Mouse (Mus musculus) cerebral cortex, adult 2 months (tissue): ENCODE data around the gene Pheta2.

Source experiments
- WGBS: fragments of 180-500 bp; shearing (Covaris S2); methylation state at CpG from one replicate; pipeline ENCODE4 v1.1.7; 2018; 5-methylcytosine and 5-hydroxymethylcytosine counted together

The Pheta2 gene

GRCm38 (mm10) chr15:82343368-82344287 lies 4.9 kb downstream of the Pheta2 start:
- WGBS: 87% methylated on average over 27 of the region's 27 CpGs

- 84% methylated on average over 6 of the region's 6 CpGs for WGBS
Measured at GRCm38 (mm10) chr15:82344971-82345370, 6.2 kb downstream of the Pheta2 start.

GRCm38 (mm10) chr15:82345820-82346470 lies 7.2 kb downstream of the Pheta2 start:
- WGBS: under 1% methylated on average over 51 of the region's 51 CpGs

DNA sequence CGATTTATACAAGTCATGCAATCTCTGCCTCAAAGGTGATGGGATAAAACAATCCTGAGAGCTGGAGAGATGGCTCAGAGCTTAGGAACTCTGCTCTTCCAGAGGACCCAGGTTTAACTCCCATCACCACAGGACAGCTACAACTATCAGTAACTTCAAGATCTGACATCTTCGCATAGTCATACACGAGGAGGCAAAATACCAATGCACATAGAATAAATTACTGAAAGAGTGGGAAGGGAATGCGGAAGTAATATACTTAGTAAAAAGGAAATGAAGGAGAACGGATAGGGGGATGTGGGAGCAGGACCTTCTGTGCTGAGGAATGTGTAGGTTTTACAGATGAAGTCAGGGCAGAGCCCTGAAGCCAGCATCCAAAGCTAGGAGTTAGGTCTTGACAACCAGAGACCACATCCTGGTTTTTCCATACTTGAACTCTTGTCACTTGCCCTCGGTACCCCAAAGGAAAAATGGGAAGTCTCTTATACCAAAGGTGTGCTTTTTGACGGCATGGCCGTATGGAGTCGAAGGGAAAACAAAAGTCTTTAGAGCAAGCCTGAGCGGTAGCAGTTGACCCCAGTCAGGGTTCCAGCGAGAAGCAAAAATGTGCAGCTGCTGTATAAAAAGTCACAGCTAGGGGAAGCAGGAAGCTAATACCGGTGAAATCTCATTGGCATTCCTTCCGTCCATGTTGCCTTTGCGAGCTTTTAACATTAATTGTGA lies 8.0 kb downstream of the Pheta2 start:
- 31% methylated on average over 14 of the region's 14 CpGs for WGBS

DNA sequence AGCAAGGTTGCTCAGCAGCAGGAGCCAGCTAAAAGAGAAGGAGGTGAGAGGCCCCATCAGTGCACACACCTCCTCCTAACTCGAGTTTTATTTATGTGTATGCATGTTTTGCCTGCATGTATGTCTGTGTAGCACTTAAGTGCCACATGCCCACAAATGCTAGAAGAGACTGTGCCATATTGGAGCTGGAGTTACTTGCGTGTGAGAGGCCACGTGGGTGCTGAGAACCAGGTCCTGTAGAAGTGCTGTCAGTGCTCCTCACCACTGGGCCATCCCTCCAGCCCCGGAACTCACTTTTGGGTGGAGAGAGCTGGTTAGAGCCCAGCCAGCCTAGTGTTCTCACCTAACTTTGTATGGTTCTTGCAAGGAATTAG lies 8.5 kb downstream of the Pheta2 start:
- WGBS: 70% methylated on average over 4 of the region's 4 CpGs

DNA sequence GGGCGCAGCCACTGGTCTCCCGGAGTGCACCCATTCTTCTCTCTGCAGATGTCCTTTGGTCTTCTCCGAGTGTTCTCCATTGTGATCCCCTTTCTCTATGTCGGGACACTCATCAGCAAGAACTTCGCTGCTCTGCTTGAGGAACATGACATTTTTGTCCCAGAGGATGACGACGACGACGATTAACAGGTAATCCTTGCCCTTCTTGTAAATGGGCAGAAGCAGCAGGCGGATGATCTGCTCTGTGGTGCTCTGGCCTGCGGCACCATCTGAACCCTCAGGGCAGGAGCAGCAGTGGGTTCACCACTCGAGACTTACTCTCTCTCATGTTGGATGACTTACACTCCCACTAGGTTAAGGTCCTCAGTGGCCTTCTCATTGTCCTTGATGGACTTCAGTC lies 9.1 kb downstream of the Pheta2 start:
- WGBS: 91% methylated on average over 12 of the region's 12 CpGs

GRCm38 (mm10) chr15:82348258-82348998 lies 9.7 kb downstream of the Pheta2 start:
- WGBS: 84% methylated on average over 8 of the region's 8 CpGs

DNA sequence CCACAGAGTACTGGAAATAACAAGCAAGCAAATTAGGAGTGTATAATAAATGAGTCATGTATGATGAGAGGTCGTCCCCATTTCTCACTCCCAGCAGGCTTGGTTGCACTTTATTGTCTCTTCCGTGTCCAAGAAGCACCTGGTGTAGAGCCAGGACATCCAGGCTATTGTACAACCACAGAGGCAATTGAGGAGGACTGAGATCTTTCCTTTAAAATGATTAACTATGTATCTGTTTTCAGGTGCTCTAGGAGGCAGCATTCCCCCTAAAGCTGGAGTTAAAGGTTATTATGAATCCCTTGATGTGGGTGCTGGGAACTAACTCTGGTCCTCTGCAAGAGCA lies 10.2 kb downstream of the Pheta2 start:
- WGBS: 74% methylated on average over 2 of the region's 2 CpGs

- 88% methylated on average over 4 of the region's 4 CpGs for WGBS
Measured at GRCm38 (mm10) chr15:82350349-82350748, 11.6 kb downstream of the Pheta2 start.

GRCm38 (mm10) chr15:82351480-82351879 lies 12.7 kb downstream of the Pheta2 start:
- whole genome bisulfite sequencing: 49% methylated on average over 3 of the region's 3 CpGs

DNA sequence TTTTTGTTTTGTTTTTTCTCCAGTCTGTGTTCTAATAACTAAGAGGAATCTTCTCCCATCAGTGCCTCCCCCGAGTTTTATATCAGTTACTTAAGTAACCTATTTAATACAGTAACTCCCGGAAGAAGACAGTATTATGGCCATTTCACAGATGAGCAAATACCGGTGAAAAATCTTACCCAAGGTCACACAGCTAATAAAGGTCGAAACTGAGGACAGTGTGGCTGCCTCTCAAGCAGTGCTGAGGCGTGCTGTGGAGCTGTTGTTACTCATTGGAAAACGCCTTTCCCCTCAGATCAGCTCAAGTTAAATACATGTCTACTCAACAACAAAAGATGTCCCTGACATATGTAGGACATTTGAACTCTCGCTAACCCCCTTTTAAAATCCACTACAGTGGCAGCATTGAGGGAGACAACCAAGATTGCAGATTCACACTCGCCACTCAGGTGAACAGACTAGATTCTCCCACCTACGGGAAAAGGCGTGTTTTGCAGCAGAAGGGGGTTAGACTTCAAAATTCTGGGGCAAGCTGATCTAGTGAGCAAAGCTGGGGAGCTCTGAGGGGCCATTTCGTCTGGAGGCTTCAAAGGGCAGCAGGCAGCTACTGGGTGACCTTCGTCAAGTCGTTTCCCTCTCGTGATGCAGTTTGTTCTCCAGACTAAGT lies 14.5 kb downstream of the Pheta2 start:
- 15% methylated on average over 14 of the region's 14 CpGs for WGBS

DNA sequence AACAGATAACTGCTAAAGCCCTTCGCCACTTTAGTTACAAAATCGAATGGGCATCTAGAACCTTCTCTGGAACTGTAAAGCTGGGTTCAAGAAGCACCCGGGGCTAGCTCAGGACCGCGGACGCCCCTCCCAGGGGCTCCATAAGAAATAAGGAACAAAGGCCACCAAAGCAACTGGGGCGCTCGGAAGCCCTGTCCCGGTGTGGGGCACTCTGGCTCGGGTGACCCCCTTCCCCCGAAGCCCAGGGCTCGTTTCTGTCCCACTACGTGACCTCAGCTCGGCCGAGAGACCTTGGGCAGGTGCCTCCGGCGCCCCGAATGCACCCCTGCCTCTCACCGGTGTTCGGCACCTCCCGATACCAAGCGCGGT lies 15.0 kb downstream of the Pheta2 start:
- under 1% methylated on average over 23 of the region's 23 CpGs for WGBS

- 1% methylated on average over 57 of the region's 57 CpGs for WGBS
Measured at GRCm38 (mm10) chr15:82354126-82354945, 15.6 kb downstream of the Pheta2 start, which contains the start of gene Ndufa6. Gene Ndufa6 (minus strand): TSS chr15:82354322.

DNA sequence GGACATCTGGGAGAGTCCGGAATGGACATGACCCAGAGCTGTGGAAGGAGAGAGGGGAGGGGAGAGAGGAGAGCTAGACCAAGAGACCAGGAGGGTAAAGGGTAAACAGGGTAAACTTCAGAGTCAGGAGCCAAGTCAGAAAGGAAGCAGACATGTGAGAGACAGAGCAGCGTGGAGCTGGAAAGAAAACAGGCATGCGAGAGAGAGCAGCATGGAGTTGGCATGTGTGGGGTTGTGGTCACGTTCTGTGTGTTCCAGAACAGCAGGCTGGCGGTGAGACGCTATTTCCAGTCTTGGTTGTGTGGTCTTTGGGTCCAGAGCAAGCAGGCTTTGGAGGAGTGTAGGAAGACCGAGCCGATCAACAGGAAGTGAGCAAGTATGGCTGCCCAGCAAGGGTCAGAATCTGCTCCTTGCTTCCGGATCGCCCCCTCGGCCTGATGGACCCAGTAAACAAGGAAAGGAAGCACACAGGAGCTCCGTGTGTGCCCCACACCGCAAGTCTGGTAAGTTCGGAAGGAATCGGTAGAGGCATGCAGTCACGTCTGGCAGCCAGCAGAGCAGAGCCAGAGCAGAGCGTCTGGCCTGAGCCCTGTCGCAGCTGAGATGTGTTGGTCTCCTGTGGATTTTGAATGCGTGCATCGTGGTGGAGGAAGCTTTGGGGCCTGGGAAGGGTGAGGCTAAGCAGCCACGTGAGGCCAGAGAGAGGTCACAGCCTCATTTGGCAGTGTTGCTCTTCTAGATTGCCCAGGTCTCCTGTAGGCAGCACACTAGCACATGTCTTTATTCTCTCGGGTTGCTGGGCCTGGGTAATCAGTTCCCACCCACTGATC lies 19.9 kb downstream of the Pheta2 start:
- 70% methylated on average over 22 of the region's 22 CpGs for WGBS

DNA sequence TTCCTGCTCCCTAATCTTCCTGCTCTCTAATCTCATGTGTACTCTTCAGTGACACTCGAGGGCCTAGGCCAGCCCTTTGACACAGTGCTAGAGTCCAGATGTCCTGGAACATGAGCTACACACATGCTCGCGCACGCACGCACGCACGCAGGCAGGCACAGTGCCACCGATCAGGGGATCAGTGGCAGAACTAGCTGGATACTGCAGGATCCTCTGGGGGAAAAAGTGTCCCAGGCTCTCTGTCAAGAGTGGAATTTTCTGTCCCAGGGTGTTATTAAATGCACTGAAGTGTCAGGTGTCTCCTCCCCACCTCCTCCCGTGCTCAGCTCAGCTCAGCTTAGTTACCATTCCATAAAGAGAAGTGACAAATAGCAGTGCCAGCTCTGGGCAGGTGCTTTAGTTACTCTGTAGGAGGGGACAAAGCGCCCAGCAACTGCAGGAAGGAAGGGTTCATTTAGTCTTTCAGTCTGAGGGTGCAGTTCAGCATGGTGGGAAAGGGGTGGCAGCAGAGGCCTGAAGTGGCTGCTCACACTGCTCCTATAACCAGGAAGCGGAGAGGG lies 22.8 kb downstream of the Pheta2 start:
- WGBS: 81% methylated on average over 11 of the region's 11 CpGs

GRCm38 (mm10) chr15:82362234-82362633 lies 23.5 kb downstream of the Pheta2 start:
- 90% methylated on average over 4 of the region's 4 CpGs for WGBS

GRCm38 (mm10) chr15:82363801-82364200 lies 25.1 kb downstream of the Pheta2 start:
- WGBS: 74% methylated on average over 9 of the region's 12 CpGs

DNA sequence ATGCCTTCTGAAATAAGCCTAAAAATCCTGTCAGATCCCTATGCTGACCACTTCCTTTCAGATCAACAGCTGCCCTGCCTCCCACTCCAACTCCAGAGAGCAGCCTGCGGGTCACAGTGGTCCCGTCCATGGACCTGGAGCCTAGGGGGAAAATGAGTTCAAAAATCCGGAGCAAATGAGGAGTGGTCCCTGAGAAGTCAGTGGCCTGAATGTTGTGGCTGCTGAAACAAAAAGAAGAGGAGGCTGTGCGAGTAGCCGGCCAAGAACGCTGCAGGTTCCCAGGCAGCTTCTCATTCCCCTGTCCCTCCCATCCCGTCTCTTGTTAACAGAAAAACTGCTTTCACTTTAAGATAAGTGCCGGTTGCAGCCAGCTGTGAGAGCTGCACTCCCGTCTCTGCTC lies 25.8 kb downstream of the Pheta2 start:
- 58% methylated on average over 7 of the region's 9 CpGs for WGBS

- 85% methylated on average over 4 of the region's 4 CpGs for WGBS
Measured at GRCm38 (mm10) chr15:82368146-82368545, 29.4 kb downstream of the Pheta2 start.
